Comparison of ENCODE assay signal across 8 mouse cellular contexts in the genomic region with DNA sequence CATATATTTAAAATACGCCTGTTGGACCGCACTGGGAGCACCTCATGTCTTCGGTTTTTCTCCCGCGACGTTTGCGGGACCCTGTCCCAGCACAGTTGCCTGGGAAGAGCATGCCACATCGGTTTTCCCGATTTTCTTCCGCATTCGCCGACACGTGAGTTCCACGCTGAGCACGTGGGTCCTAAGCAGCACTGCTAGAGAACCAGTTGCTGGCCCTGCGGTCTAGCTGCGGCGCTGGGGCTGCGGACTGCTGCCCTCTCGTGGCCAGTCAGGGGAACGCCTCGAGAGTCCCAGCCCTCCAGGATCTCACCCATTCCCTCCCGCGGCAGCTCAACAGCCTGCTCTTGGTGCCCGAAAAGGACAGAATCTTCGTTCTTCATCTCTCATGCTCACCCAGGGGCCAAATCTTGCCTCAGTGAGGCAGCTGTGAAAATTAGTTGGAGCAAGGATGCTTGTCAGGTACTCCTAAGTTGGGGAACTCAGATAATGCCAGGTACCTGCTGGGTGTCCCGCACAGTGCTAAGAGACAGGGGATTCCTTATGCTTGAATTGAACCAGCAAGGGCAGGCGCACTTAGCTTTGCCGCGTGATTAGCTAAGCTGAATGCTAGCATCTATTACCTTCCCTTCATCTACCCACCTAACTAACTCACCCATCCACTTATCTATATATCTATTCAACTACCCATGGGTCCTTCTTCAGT. TPM values are rescaled to one million over a fixed set of nuclear protein-coding genes. Genes with fewer than 3 reads are reported as not detected.
A peak's percentile ranks its signal among the peaks of the same experiment; 100 is the strongest.
DNase-seq lines count a peak whose midpoint lies in the region; ATAC-seq and TF ChIP-seq lines count a peak whose summit lies in the region.

No protein-coding gene starts in this region.

- peak overlapping the region; percentile 73 for H3K4me3 ChIP-seq in gastrocnemius, adult 2 months

- DNase-seq in ZHBTc4 (ENCODE audit: low read depth, low spot score), result peak; percentile 94
- DNase-seq in cerebellum, postnatal 4 days (ENCODE audit: low spot score in 2 of 2), result peak; percentile 81 to 84
- peak; percentile 89 for DNase-seq in gastrocnemius, adult 2 months
- peak; percentile 60 for DNase-seq in hindlimb bud, embryonic 11.5 days (ENCODE audit: extremely low spot score, low read depth, low spot score)
- peak; percentile 86 to 88 for DNase-seq in left cerebral cortex, postnatal 10 days (ENCODE audit: extremely low spot score in 1 of 2, low spot score in 2 of 2)
- peak; percentile 85 for DNase-seq in right cerebral cortex, postnatal 25 days
- peak; percentile 79 to 87 for DNase-seq in urinary bladder, postnatal 4 days (ENCODE audit: low spot score in 2 of 2)

- TF ChIP-seq CTCF in gastrocnemius, adult 2 months (IDR thresholded peaks at IDR 0.05), result peak; percentile 100

- intact Hi-C loops in gastrocnemius, adult 2 months (cut with DNase I), result loop anchor here (1.0 to 10.0 kb wide), 3 partner anchors 92 to 431 kb away; no protein-coding TSS in a partner anchor
- intact Hi-C loops in left cerebral cortex, postnatal 10 days (cut with DNase I), result loop anchor here (2.0 to 5.0 kb wide), 3 partner anchors 91 to 424 kb away; a partner anchor contains a TSS

- peak; percentile 85 for ATAC-seq in megakaryocyte-erythroid progenitor cell, adult 5-6 weeks (replicated peaks; ENCODE audit: low FRiP score, low TSS enrichment, poor library complexity, severe bottlenecking)

- peak overlapping the region; percentile 76 for H3K27ac ChIP-seq in gastrocnemius, adult 2 months

RNA-seq across cellular contexts. Expression of a gene that starts 30.7 kb away (rescaled TPM):
- total RNA-seq in gastrocnemius, adult 2 months (2021), result under 1 TPM; 0.18 to 0.64 TPM
- total RNA-seq in left cerebral cortex, postnatal 10 days (2021), result 1 to 10 TPM; 3.1 to 3.2 TPM
- total RNA-seq in megakaryocyte-erythroid progenitor cell, adult 5-6 weeks (2014; fragmentation: Nextera tagmentation), result 15.6 and 19.6 TPM in 2 replicates
- 9.1 and 9.7 TPM in 2 replicates for total RNA-seq in megakaryocyte-erythroid progenitor cell, adult 5-6 weeks (2017)

RNA-seq across cellular contexts. Expression of a gene that starts 41.4 kb away (rescaled TPM):
- total RNA-seq in gastrocnemius, adult 2 months (2021), result not detected
- total RNA-seq in left cerebral cortex, postnatal 10 days (2021), result not detected
- not detected in 2 replicates for total RNA-seq in megakaryocyte-erythroid progenitor cell, adult 5-6 weeks (2014; fragmentation: Nextera tagmentation)
- total RNA-seq in megakaryocyte-erythroid progenitor cell, adult 5-6 weeks (2017), result not detected in 2 replicates

RNA-seq across cellular contexts. Expression of a gene that starts 46.7 kb away (rescaled TPM):
- 10 to 100 TPM in 1 of 2 experiments, 1 to 10 TPM in 1; 9.2 to 10.7 TPM for total RNA-seq in gastrocnemius, adult 2 months (2021)
- total RNA-seq in left cerebral cortex, postnatal 10 days (2021), result 10 to 100 TPM; 19.3 to 21.8 TPM
- 8.2 and 11.6 TPM in 2 replicates for total RNA-seq in megakaryocyte-erythroid progenitor cell, adult 5-6 weeks (2014; fragmentation: Nextera tagmentation)
- total RNA-seq in megakaryocyte-erythroid progenitor cell, adult 5-6 weeks (2017), result 2.2 and 2.8 TPM in 2 replicates

RNA-seq across cellular contexts. Expression of a gene that starts 53.2 kb away (rescaled TPM):
- 100 to 1,000 TPM in 1 of 2 experiments, 10 to 100 TPM in 1; 93.8 to 104 TPM for total RNA-seq in gastrocnemius, adult 2 months (2021)
- 100 to 1,000 TPM; 105 to 107 TPM for total RNA-seq in left cerebral cortex, postnatal 10 days (2021)
- 154 and 184 TPM in 2 replicates for total RNA-seq in megakaryocyte-erythroid progenitor cell, adult 5-6 weeks (2014; fragmentation: Nextera tagmentation)
- total RNA-seq in megakaryocyte-erythroid progenitor cell, adult 5-6 weeks (2017), result 55.2 and 93.0 TPM in 2 replicates

RNA-seq across cellular contexts. Expression of a gene that starts 54.9 kb away (rescaled TPM):
- 1 to 10 TPM; 3.0 to 3.5 TPM for total RNA-seq in gastrocnemius, adult 2 months (2021)
- total RNA-seq in left cerebral cortex, postnatal 10 days (2021), result 100 to 1,000 TPM; 536 to 546 TPM
- total RNA-seq in megakaryocyte-erythroid progenitor cell, adult 5-6 weeks (2014; fragmentation: Nextera tagmentation), result 18.2 and 33.6 TPM in 2 replicates
- 7.7 and 9.1 TPM in 2 replicates for total RNA-seq in megakaryocyte-erythroid progenitor cell, adult 5-6 weeks (2017)

Comparison
In these comparisons a context has a peak if more than half of its experiments do, and no peak if none do; other contexts are left out.
1. Peak in every context shown above with its lines: DNase-seq, ATAC-seq, H3K4me3 ChIP-seq and H3K27ac ChIP-seq.